Mouse (Mus musculus): ENCODE results near the gene Rnase2b. TPM values are rescaled to one million over a fixed set of nuclear protein-coding genes. Genes with fewer than 3 reads are reported as not detected.
A peak's percentile ranks its signal among the peaks of the same experiment; 100 is the strongest.
"Not testable (repeated sequence)": the region's sequence is repeated elsewhere in the genome, so short reads cannot be mapped to it uniquely, and the experiment has no call there.

Gene Rnase2b
- polyA plus RNA-seq, 1 experiment from 2014 or later, result not detected

GRCm38 (mm10) chr14:51156736-51157068 lies 5.4 kb upstream of the Rnase2b start:
- no peak overlapping the region for H3K9ac ChIP-seq (replicated peaks)
- WGBS, result 87% methylated on average over 4 of the region's 4 CpGs
- no peak overlapping the region for H3K4me2 ChIP-seq (replicated peaks)
- H3K27ac ChIP-seq, result no peak overlapping the region
- H3K36me3 ChIP-seq, result no peaks in the 10 kb centered on the region
- H3K4me1 ChIP-seq (replicated peaks), result no peaks in the 10 kb centered on the region
- H3K27me3 ChIP-seq, result no peaks in the 10 kb centered on the region
- no peak for ATAC-seq
- no peaks in the 10 kb centered on the region for H3K9me3 ChIP-seq
- no peak overlapping the region for H3K4me3 ChIP-seq (replicated peaks)

- H3K9ac ChIP-seq (replicated peaks), result no peak overlapping the region
- H3K4me1 ChIP-seq (replicated peaks), result no peaks in the 10 kb centered on the region
- H3K4me3 ChIP-seq (replicated peaks), result no peak overlapping the region
- no peaks in the 10 kb centered on the region for H3K36me3 ChIP-seq
- 100% methylated on average over 1 of the region's 1 CpGs for WGBS
- no peak overlapping the region for H3K4me2 ChIP-seq (replicated peaks)
- H3K27me3 ChIP-seq, result no peaks in the 10 kb centered on the region
- H3K9me3 ChIP-seq, result no peaks in the 10 kb centered on the region
- no peak overlapping the region for H3K27ac ChIP-seq
- ATAC-seq, result no peak
Observed at GRCm38 (mm10) chr14:51157072-51157471, 5.0 kb upstream of the Rnase2b start.

- WGBS, result 96% methylated on average over 6 of the region's 6 CpGs
- H3K27ac ChIP-seq; H3K9me3 ChIP-seq; H3K27me3 ChIP-seq; H3K4me2 ChIP-seq (replicated peaks); H3K4me1 ChIP-seq (replicated peaks); ATAC-seq; H3K36me3 ChIP-seq; H3K9ac ChIP-seq (replicated peaks); H3K4me3 ChIP-seq (replicated peaks): not testable (repeated sequence)
Observed at GRCm38 (mm10) chr14:51163323-51163722, 1.3 kb downstream of the Rnase2b start.

GRCm38 (mm10) chr14:51165435-51165834 lies 3.4 kb downstream of the Rnase2b start:
- ATAC-seq, result no peak
- Histone ChIP-seq H3K4me1 (replicated peaks) (no peaks in the 10 kb centered on the region), H3K27me3 (no peaks in the 10 kb centered on the region), H3K27ac (no peak overlapping the region), H3K4me2 (replicated peaks) (no peak overlapping the region), H3K9me3 (no peaks in the 10 kb centered on the region), H3K4me3 (replicated peaks) (no peak overlapping the region), H3K9ac (replicated peaks) (no peak overlapping the region), H3K36me3 (no peaks in the 10 kb centered on the region)
- WGBS, result 100% methylated on average over 1 of the region's 1 CpGs

GRCm38 (mm10) chr14:51166068-51166467 lies 4.0 kb downstream of the Rnase2b start:
- Histone ChIP-seq H3K27me3 (no peaks in the 10 kb centered on the region), H3K9ac (replicated peaks) (no peak overlapping the region), H3K9me3 (no peaks in the 10 kb centered on the region), H3K4me2 (replicated peaks) (no peak overlapping the region), H3K4me1 (replicated peaks) (no peaks in the 10 kb centered on the region), H3K36me3 (no peaks in the 10 kb centered on the region), H3K27ac (no peak overlapping the region), H3K4me3 (replicated peaks) (no peak overlapping the region)
- ATAC-seq, result no peak

GRCm38 (mm10) chr14:51172095-51172865 lies 10.2 kb downstream of the Rnase2b start:
- H3K4me3 ChIP-seq (replicated peaks); H3K9me3 ChIP-seq; H3K9ac ChIP-seq (replicated peaks); H3K4me2 ChIP-seq (replicated peaks); H3K36me3 ChIP-seq; H3K27me3 ChIP-seq; H3K4me1 ChIP-seq (replicated peaks); H3K27ac ChIP-seq: not testable (repeated sequence)
- WGBS, result 34% methylated on average over 9 of the region's 9 CpGs
- peak; percentile 37; the same call in 1 of the 2 replicates for ATAC-seq

- not testable (repeated sequence) for H3K36me3 ChIP-seq; H3K27me3 ChIP-seq; H3K9ac ChIP-seq (replicated peaks); H3K9me3 ChIP-seq; H3K4me1 ChIP-seq (replicated peaks); H3K27ac ChIP-seq; H3K4me2 ChIP-seq (replicated peaks); ATAC-seq; H3K4me3 ChIP-seq (replicated peaks)
- 47% methylated on average over 4 of the region's 4 CpGs for WGBS
Observed at GRCm38 (mm10) chr14:51172947-51173346, 10.9 kb downstream of the Rnase2b start.

- Histone ChIP-seq H3K27me3 (no peaks in the 10 kb centered on the region), H3K9me3 (no peaks in the 10 kb centered on the region), H3K4me3 (replicated peaks) (no peak overlapping the region), H3K9ac (replicated peaks) (no peak overlapping the region), H3K36me3 (no peaks in the 10 kb centered on the region), H3K4me2 (replicated peaks) (no peak overlapping the region), H3K27ac (no peak overlapping the region), H3K4me1 (replicated peaks) (no peaks in the 10 kb centered on the region)
- WGBS, result 69% methylated on average over 4 of the region's 4 CpGs
- no peak for ATAC-seq
Observed at GRCm38 (mm10) chr14:51173843-51174242, 11.8 kb downstream of the Rnase2b start.

- H3K9me3 ChIP-seq; ATAC-seq; H3K4me2 ChIP-seq (replicated peaks); H3K9ac ChIP-seq (replicated peaks); H3K4me1 ChIP-seq (replicated peaks); H3K36me3 ChIP-seq; H3K27ac ChIP-seq; H3K27me3 ChIP-seq; H3K4me3 ChIP-seq (replicated peaks): not testable (repeated sequence)
- 85% methylated on average over 2 of the region's 2 CpGs for WGBS
Observed at GRCm38 (mm10) chr14:51181051-51181450, 19.0 kb downstream of the Rnase2b start.

GRCm38 (mm10) chr14:51195681-51196080 lies 33.6 kb downstream of the Rnase2b start:
- no peak for ATAC-seq
- H3K4me1 ChIP-seq (replicated peaks), result no peaks in the 10 kb centered on the region
- no peak overlapping the region for H3K4me2 ChIP-seq (replicated peaks)
- no peak overlapping the region for H3K27ac ChIP-seq
- no peaks in the 10 kb centered on the region for H3K36me3 ChIP-seq
- no peak overlapping the region for H3K9ac ChIP-seq (replicated peaks)
- 88% methylated on average over 4 of the region's 4 CpGs for WGBS
- H3K27me3 ChIP-seq, result no peaks in the 10 kb centered on the region
- H3K4me3 ChIP-seq (replicated peaks), result no peak overlapping the region
- no peaks in the 10 kb centered on the region for H3K9me3 ChIP-seq

- H3K27me3 ChIP-seq, result no peaks in the 10 kb centered on the region
- no peaks in the 10 kb centered on the region for H3K36me3 ChIP-seq
- no peak within 1 kb of the TSS for H3K27ac ChIP-seq
- H3K4me3 ChIP-seq (replicated peaks), result no peak within 1 kb of the TSS
- no peaks in the 10 kb centered on the region for H3K9me3 ChIP-seq
- 84% methylated on average over 5 of the region's 5 CpGs for WGBS
- no peak within 1 kb of the TSS for H3K9ac ChIP-seq (replicated peaks)
- no peaks in the 10 kb centered on the region for H3K4me1 ChIP-seq (replicated peaks)
- no peak for ATAC-seq
- no peak within 1 kb of the TSS for H3K4me2 ChIP-seq (replicated peaks)
Observed at GRCm38 (mm10) chr14:51199098-51200023, 37.3 kb downstream of the Rnase2b start, which contains the start of gene Ang2. Ang2 (minus strand) TSS chr14:51199148.

GRCm38 (mm10) chr14:51200054-51200453 lies 38.0 kb downstream of the Rnase2b start:
- no peaks in the 10 kb centered on the region for H3K36me3 ChIP-seq
- H3K27me3 ChIP-seq, result no peaks in the 10 kb centered on the region
- ATAC-seq, result no peak
- no peak overlapping the region for H3K4me3 ChIP-seq (replicated peaks)
- H3K9me3 ChIP-seq, result no peaks in the 10 kb centered on the region
- WGBS, result 98% methylated on average over 2 of the region's 2 CpGs
- H3K9ac ChIP-seq (replicated peaks), result no peak overlapping the region
- no peaks in the 10 kb centered on the region for H3K4me1 ChIP-seq (replicated peaks)
- H3K4me2 ChIP-seq (replicated peaks), result no peak overlapping the region
- no peak overlapping the region for H3K27ac ChIP-seq

Data from midbrain, embryonic 13.5 days (tissue).